Mouse (Mus musculus) spleen, postnatal 4 days (tissue): ENCODE results near the gene Zfp423.

Source experiments
- DNase-seq, 2 experiments: peaks; one replicate each; pipeline ENCODE4 v3.0.0; 2022; ENCODE audit warnings: low spot score in 2 of 2

The Zfp423 gene

DNA sequence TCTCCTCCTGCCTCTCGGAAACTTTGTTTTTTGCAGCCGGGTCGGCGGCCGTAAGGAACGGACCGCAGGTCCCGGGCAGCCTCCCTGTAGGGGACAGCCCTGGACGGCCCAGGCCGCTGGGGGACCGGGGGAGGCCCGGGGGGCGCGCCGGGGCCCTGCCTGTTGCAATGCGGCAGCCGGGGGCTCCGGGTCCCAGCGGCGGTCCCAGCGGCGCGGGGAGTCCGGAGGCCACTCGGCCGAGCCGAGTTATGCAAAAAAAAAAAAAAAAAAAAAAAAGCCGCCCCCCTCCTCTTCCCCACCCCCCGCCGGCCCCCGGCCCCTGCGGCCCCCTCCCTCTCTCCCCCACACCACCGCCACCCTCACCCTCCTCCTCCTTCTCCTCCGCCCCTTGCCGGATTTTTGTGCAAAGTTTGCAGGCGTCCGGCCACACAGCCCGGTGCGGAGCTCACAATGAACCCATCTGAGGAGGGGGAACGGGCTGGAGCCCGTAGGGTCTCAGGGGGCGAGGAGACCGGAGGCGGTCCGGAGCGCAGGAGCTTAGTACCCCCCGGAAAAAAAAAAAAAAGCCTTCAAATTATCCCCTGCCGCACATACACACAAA, at the start of gene Zfp423:
TSS of gene Zfp423 (minus strand) at position 276 of the 601 bp plus-strand sequence.
- no peak for DNase-seq

DNA sequence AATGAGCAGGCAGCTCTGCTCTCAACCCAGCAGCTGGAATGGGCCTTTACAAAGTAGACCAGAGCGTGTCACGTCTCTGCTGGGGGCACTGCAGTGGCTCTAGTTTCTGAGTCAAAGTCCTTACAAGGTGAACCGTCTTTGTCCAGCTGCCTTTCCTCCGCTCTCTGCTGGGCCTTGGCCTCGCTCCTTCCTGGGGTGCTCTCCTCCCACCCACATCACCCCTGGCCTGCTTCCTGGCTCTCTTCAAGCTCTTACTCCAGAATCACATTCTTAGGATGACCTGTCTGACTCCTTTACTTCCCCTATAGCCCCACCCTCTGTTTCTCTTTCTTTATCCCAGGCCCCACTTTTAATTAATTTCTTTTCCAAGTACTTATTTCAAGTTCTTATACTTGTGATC, 47.4 kb upstream of the Zfp423 start:
- DNase-seq = no peak

DNA sequence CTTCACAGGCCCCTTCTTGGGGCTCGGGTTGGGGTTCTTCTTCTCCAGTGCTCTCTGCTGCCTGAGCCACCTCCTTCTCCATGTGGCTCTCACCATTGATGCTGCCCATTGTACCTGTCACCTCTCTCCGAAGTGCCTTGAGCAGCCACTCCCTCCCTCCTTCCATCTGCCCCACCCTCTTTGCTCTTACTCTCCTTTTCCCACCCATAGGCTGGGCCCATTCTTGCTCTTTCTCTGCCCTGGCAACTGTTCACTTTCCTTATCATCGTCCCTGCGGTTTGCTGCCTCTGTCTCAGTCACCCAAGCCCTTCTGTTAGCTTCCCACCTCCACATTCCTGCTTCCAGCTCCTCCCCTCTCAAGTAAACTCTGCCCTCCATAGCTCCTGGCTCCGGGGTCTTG, 25.4 kb upstream of the Zfp423 start:
- DNase-seq = no peak

DNA sequence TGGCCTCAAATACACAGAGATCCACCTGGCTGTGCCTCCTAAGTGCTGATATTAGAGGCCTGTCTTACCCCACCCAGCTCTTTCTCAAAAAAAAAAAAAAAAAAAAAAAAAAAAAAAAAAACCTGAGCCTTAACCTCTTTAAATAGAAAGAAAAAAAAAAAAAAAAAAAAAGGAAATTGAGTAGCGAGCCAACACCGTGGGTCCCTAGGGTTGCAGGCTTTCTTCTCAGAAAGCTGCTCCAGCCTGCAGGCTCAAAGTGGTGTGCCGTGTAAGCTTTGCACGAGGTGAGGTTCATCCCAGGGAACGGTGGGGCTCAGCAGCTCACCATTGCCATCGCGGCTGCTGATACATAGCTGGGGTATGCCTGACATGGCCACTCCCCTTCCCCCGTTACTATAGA, 24.6 kb upstream of the Zfp423 start:
- DNase-seq = no peak

- no peak for DNase-seq
Observed at GRCm38 (mm10) chr8:87982936-87983335, 23.5 kb upstream of the Zfp423 start.

DNA sequence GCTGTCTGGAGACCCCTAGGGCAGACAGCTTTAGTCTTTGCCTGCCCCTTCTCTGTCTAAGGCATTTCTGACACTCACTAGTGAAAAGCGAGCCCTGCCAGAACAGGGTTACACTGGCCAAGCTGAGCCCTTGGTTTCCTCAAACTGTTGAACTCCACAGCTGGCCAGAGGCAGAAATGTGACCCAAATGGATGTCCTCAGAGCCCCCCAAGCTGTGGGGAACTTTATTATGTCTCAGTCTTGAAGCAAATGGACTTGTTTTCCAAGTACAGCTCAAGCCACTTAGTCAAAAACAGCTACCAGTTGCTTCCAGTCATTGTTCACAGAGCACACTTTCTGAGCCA, 16.0 kb upstream of the Zfp423 start:
- no peak for DNase-seq

- DNase-seq = no peak
Observed at GRCm38 (mm10) chr8:87974759-87975465, 15.5 kb upstream of the Zfp423 start.

- no peak for DNase-seq
Observed at GRCm38 (mm10) chr8:87974122-87974758, 14.8 kb upstream of the Zfp423 start.

- no peak for DNase-seq
Observed at GRCm38 (mm10) chr8:87967866-87968620, 8.6 kb upstream of the Zfp423 start.

DNA sequence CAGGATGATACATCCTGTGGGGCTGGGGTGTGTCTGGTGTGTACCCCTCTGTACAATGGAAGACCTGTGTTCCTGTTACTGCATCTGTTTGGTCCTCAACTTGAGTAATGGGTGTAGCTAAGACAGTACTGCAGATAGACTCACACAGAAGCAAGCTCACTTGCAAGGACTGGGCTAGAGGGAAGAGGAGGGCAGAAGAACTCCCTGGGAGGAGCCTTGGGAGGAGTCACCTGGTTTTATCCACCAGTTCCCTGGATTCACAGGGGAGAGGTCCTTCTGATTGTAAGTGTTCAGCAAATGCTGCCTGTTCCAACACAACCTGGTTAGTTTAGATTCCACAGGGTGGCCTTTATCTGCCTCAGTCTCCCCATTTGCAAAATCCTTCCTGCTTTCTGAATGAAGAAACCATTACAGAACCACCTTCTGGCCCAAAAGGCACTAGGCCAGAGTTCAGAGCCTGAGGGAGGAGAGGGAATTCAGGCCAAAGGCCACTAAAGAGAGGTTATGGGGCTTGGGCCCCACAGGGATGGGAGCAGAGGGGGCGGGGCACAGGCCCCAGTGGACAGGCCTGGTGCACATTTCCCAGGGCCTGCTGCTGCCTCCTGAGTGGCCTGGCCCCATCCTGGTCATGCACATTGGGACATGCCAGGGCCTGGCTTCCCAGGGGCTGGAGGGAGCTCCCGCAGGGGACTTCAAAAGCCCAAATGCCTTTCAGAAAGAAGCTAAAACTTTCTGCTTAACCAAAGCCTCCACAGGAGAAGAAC, 7.8 kb upstream of the Zfp423 start:
- DNase-seq = no peak

DNA sequence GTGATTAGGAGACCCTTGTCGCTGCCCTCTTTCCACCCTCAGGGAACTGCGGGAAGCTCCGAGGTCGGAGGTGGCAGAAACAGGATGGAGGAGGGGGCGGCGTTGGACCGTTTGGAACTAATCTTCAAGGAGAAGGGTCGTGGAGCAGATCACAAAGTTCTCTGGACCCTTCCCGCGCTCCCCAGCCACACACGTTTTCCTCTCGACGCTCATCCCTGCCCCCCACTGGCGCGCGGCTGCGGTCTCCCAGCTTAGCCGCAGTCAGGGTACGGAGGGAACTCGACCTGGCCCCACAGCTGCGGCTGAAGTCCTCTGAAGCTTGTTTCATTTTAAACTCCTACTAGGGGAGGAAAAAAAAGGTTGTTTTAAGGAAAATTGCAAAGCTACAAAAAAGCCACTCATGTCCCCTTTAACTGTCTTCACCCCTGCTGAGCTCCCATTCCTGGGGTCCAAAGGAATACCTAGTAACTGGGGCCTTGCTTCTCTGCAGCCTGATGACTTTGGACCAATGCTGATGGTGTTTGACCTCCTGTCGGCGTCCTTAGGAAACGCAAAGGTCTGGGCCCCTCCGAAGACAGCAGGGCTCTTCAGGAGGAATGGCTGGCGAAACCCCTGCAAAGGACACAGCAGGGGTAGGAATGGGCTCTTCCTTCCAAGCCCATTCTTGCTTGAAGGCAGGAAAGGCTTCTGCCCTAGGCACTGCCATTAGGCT, 3.3 kb upstream of the Zfp423 start:
- DNase-seq = no peak

- DNase-seq = no peak
Observed at GRCm38 (mm10) chr8:87961680-87962513, 2.5 kb upstream of the Zfp423 start.

DNA sequence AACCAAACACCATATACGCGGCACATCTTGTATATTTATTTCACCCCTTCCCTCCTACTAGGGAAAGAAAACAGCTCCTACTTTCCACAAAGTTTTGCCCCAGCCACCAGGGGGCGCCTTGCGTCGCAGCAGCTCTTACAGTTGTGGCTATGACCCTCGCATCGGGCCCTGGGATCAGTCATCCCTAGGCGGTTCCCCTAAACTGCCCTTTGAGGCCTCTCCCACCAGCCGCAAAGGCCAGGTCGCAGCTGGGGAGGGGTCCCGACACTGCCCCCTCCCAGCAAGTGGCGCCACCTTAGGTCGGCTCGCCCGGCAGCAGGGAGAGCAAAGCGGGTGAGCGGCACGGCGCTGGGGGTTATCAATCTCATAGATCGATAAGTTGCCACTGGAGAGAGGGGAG, 1.7 kb upstream of the Zfp423 start:
- peak in 1 of 2 experiments; percentile 70 for DNase-seq

- DNase-seq = peak in 1 of 2 experiments; percentile 23
Observed at GRCm38 (mm10) chr8:87960061-87960749, 810 bp upstream of the Zfp423 start.

DNA sequence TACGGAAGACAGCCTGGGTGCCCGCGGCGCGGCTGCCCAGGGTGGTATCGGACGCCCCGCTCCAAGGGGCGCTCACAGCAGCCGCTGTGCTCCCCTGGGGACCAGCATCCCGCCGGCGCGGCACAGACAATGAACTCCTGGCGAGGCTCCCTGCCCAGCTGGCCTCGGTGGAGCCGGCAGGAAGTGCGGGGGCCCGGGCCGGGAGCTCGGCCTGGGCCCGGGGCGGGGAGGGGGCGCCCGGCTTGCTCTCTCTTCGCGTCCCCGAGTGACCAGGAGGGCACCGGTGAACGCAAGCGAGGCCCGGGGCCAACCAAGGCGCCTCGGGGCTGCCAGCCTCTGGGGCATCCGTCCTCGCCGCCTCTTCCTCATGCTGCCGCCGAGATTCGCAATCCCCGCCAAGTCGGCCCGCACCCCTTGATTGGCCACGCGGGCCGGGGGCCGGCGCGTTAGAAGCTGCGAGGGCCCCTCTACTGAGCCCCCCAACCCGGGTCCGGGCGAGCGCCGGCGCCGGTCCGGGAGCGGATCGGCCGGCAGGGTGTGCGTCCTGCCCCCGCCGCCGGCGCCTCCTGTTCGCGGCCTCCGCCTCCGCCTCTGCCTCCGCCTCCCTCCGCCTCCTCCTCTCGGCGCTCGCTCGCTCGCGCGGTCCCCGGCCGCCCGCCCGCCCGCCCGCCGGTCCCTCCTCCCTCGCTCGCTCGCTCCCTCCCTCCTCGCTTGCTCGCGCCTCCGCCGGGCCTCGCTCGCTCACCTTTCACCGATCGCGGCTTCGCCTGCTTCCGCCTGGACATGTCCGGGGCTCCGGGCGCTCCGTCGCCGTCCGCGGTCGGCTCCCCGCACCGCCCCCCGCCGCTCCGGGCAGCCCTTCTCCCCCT, 710 bp downstream of the Zfp423 start:
- DNase-seq = no peak

GRCm38 (mm10) chr8:87957871-87958450, 1.4 kb downstream of the Zfp423 start:
- DNase-seq = no peak

DNA sequence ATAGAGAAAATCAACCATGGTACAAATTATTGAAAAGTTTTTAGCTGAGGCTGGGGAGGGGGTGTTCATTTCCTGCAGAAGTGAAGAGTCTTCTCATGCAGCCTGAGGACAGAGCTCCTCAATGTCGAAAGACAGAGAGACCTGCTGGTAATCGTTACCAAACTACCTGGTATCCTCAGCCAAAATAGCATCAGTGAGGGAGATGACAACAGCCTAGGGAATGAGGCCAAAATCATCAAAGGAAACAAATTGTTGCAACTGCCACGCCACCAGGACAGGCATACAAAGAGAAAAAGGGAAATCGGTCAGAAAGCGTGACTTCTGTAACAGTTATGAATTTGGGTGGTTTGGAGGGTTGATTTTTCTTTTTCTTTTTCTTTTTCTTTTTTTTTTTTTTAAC, 3.4 kb downstream of the Zfp423 start:
- no peak for DNase-seq

- no peak for DNase-seq
Observed at GRCm38 (mm10) chr8:87953473-87953872, 5.9 kb downstream of the Zfp423 start.
